Mouse (Mus musculus) embryo, embryonic 11.5 days (tissue): ENCODE results near the gene Lgmn.

ENCODE experiments used
- DNase-seq: peaks from one replicate; pipeline ENCODE4 v3.0.0-alpha.2; 2012; ENCODE audit warnings: low read depth, low spot score

The Lgmn gene

DNA sequence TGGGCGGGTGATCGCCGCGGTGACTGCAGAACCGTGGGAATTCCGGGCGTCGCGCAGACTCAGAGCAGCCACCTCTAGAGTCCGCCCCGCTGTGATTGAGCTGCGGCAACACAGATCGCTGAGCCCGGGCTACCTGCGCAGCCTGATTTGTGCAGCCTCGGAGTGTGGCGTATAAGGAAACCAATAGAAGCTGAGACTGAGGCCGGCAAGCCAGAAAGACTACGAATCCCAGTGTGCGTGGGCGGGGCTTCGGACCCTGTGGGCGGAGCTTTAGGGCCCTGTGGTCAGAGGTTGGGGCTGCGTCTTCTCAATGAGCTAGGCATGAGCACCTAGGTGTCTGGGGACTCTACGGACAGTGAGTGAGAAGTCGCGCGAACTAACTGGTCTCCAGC is at the start of gene Lgmn:
Gene Lgmn (minus strand): TSS at position 182 of the 392 bp plus-strand sequence.
- DNase-seq: peak; percentile 93

DNA sequence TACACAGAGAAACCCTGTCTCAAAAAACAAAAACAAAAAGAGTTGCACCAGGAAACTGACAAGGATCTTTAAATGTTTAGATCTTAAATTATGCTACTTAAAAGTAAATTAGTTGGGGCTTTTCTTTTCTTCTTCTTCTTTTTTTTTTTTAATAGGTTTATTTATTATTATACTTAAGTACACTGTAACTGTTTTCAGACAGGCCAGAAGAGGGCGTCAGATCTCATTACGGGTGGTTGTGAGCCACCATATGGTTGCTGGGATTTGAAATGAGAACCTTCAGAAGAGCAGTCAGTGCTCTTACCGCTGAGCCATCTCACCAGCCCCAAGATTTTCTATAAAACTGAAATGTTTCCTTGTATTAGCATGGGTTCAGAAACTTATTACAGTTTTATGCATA is 45.3 kb upstream of the Lgmn start:
- no peak for DNase-seq

DNA sequence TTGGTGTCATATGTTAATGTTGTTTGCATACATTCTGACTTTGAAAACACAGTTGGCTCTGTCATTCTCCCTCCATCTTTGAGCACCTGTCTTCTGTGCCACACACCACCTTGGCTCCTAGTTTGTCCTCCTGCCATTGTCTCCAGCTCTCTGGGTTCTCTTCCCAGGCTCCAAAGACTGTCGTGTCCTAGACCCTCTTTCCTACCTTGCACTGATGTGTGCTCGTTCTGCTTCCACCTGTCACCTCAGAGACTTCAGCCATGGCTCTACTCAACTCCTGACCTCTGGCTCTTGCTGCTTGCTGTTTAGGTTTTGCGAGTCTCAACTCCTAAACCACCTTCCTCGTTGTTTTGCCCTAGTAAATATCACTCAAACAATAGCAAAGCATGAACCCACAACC is 40.9 kb upstream of the Lgmn start:
- DNase-seq: no peak

DNA sequence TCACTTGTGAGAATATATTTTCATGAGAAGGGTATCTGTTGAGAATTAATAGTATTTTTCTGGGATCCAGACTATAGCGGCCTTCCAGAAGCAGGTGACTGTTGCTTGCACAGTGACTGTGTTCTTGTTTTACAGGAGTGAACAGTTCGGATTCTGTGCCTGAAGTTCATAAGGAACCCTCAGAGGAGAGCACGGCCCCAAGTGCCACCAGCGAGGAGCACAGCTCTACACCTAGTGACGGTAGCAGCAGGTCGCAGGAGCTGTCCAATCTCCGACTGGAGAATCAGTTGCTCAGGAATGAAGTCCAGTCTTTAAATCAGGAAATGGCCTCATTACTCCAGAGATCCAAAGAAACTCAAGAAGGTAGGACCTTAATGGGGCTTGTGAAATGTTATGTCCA is 34.8 kb upstream of the Lgmn start:
- DNase-seq: no peak

DNA sequence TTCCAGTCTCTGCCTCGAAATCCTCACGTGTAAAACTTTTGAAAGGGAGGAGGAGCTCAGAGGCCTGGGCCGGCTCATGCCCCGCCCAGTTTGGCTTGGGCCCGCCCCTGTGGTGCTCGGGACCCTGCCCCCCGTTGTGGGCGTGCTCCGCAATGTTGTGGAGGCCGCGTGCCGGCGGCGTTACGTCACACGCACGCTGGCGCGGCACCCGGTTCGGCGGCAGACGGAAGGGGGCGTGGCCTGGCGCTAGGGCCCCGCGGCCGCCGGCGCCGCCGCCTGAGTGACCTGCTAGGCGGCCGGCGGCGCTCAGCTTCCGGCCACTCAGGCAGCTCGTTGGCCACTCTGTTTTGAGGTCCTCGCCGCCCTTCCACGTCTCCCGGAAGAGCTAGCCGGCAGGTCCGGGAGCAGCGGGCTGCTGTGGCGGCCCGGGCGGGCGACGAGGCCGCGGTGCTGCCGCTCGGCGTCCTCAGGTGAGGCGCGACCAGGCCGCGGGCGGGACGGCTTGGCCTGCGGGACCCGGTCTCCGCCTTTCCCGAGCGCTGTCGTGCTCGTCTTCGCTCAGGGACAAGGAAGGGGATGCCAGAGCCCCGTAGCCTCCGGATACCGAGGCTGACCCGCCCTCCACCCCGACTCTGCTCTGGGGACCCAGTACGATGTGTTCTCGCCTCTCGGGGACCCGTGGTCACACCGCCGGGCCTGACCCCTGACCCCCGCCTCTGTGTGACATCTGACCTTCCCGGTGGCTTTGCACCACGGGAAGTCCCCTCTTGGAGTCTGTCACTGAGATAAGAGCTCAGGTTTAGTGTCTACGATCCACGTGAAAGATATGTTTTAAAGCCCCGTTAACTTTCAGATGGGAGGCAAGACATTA is 29.5 kb upstream of the Lgmn start, which contains the start of gene Golga5:
Gene Golga5 (plus strand): TSS at position 242 of the 871 bp plus-strand sequence.
- DNase-seq: peak; percentile 94

DNA sequence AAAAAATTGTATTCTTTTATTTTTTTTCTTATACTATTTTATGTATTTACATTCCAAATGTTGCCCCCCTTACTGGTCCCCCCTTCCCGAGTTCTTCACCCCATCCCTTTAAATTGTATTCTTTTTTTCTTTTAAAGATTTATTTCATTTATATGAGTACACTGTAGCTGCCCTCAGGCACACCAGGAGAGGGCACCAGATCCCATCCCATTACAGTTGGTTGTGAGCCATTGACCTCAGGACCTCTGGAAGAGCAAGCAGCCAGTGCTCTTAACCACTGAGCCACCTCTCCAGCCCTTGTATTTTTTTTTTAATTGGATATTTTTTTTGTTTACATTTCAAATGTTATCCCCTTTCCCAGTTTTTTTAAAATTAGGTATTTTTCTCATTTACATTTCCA is 28.5 kb upstream of the Lgmn start:
- no peak for DNase-seq

DNA sequence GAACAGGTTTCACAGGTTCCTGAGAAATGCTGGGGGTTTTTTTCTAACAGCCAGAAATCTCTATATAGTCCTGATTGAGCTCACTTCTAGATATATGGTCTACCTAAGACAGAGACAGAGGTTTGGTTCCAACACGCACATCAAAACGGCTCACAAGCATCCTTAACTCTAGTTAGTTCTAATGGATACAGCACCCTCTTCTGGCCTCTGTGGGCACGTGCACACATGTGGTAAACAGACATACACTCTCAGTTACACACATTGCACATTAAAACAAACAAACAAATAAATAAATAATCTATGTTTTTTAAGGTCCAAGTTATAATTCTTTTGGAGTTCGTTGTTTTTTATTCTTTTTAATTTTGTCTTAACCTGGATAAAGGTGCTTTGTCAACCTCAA is 25.0 kb upstream of the Lgmn start:
- DNase-seq: no peak

DNA sequence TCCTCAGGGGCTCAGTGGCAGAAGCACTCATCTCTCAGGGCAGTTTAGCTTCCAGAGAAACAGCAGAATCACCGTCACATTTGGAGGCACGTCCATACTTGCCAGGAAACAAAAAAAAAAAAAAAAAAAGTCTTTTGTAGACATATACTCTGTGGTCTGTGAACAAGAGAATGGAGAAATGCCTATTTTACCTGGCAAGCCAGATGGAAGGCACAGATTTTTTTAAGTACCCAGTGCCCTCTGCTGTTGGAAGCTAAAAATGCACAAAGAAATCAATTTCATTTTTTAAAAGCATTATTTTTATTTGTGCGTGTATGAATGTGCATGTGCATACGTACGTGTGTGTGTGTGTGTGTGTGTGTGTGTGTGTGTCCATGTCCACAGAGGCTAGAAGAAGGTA is 21.6 kb upstream of the Lgmn start:
- no peak for DNase-seq

DNA sequence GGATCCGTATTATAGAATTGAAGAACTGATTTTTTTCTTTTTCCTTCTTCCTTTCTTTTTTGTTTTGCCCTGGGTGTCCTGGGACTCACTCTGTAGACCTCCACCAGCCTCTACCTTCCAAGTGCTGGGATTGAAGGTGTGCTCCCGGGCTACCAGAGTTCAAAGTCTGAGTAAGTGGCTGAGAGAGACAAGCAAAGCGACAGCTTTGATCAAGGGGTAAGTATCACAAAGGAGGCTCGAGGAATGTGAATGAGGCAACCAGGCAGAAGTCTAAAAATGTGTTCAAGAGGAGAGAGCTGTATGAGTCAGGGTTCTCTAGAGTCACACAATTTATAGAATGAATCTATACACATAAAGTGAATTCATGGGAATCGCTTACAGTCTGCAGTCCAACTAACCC is 20.4 kb upstream of the Lgmn start:
- no peak for DNase-seq

DNA sequence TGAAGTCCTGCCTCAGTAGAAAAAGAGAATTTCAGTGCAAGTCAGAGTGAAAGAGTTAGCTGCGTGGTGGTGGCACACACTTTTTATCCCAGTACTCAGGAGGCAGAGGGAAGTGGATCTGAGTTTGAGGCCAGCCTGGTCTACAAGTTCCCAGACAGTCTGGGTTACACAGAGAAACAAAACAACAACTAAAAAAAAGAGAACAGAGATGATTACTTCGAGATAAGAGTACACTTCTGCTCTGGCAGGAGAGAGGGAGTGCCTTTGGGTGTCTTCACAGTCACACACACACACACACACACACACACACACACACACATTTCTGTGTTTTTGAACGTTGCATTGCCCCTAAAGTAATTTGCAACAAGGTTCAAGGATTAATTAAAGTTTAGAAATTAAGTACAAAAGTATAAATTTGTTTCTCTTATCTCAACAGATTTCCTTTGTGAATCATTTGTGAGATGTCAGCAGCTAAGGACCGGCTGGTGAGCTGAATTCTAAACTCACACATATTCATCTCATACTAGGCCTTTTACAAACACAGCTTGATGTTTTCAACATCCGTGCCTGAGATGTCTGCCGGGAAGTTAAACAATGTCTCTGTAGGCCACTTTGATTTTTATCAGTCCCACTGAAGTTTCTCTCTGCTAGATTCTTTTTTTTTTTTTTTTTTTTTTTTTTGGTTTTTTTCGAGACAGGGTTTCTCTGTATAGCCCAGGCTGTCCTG is 17.0 kb upstream of the Lgmn start:
- no peak for DNase-seq

DNA sequence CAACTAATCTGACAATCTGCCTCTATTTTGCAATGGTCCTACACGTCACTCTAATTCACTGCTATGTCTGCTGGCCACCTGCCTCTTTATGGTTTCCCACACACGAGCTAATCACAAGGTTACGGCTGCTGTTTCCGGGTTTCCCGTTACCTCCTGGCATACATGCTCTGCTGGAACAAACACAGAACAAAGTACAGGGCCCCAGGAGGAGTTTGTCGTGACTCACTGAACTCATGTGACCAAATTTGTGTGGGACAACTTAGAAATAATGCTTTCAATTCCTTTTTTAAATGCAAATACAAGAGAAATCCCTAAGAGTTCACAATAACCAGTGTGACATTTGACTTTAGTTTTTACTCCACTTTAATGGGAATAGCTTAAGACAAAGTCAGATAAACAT is 14.0 kb upstream of the Lgmn start:
- no peak for DNase-seq

DNA sequence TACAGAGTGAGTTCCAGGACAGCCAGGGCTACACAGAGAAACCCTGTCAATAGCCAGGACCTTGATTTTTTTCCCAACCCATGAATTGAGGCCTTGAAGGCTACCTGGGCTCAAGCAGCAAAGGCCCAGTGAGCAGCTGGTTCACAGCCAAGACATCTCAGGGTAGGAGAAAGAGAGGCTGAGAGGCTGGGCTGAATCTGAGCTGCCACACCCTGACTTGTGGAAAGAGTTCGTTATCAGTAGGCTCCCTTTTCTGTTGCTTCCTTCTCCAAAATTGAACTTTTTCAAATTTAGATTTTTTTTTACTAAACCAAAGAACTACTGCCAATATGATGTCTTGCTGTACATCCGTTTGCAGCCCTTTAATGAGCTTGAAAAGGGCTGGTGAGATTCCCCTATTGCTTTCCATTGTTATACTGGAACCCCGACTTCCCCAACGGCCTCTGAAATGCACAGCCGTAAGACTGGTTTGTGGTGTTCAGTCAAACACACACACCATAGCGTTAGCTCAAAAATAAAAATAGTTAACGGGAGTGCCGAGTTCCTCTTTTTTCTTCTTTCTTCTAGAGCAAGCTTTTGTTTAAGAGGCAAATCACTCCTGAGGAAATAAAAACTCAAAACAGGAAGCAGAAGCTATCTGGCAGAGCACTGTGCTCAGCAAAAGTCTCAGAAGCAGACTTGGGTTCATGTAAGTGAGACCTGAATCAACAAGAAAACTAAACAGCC is 11.7 kb upstream of the Lgmn start:
- no peak for DNase-seq

DNA sequence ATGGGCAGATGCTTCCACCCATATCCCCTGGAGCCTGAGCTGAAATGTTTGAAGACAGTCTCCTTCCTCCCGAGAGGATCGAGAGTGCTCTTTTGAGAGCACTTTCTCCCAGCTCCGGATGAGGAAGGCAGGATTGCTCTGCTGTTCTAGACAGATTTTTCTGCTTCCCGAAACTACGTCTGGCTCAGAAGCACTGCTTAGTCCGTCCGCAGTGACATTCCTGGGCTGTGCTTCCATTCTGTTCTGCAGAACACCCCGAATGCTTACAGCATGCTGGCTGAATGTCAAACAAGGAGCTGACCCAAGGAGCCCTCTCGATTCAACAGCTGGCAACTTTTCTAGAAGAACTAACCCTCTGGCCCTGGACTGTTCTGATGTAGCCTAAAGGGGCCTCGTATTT is 10.8 kb upstream of the Lgmn start:
- DNase-seq: no peak

DNA sequence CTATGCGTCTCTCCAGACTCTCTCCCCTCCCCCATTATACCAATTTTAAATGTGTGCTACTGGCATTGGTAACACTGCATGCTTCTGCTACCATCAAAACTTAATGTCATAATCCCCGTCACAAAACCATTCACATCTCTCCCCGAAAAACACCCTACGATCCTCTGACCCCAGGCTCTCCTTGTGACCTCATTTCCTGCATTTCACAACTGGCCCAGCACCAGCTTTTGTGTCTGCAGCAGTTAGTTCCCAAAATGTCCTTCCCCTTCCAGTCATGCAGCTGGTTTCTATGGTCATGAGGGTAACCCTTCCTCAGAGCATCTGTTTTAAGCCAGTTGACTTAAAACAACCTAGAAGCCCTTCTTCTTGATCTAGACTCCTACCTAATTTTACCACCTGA is 5.8 kb upstream of the Lgmn start:
- DNase-seq: no peak

DNA sequence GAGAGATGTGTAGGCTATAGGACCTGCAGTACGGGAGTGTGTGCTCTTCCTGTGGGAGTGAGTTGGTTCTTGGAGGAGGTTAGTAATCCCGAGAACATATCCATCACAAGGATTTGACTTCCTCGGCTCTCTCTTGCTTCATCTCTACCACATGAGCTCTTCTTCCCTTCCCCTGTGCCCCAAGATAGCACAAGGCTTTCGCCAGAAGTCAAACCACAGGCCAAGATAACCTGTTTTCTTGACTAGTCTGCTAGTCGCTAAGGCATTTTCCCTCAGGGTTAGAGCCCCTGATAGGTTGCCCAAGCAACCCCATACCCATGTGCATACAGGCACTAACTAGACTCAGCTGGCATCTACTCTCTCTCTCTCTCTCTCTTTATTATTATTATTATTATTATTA is 4.1 kb upstream of the Lgmn start:
- DNase-seq: no peak

DNA sequence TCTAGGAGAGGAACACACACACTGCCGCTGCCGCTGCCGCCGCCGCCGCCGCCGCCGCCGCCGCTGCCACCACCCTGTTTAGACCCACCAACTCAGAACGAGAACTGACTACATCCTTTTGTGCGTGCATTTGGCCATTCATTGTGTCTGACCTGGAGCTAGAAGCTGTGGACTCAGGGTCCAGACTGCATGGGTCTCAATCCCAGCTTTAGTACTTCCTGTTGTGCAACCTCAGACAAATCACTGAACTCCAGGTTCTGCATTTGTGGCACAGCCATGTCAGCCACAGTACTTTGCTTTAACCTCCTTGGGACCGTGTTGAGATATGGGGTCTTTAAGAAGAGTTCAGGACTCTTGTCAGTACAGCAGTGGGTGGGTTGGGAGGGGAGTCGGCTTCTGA is 3.0 kb upstream of the Lgmn start:
- no peak for DNase-seq

DNA sequence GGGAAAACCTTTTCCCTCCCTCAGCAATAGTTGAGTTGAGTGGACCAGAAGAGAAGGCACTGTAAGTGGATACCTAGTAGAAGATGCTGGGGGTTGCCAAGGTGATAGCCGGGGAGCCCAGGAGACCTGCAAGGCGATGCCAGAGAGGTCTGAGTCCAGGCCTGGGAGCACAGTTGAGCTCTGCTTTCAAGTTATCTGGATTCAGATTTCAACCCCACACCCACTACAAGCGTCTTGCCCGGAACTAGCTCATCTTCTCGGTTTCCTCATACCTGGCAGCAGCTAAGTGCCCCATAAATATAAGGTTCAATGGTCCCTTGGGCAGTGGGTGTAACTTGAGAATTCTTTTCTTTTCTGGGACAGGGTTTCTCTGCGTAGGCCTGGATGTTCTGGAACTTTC is 1.5 kb upstream of the Lgmn start:
- DNase-seq: no peak

DNA sequence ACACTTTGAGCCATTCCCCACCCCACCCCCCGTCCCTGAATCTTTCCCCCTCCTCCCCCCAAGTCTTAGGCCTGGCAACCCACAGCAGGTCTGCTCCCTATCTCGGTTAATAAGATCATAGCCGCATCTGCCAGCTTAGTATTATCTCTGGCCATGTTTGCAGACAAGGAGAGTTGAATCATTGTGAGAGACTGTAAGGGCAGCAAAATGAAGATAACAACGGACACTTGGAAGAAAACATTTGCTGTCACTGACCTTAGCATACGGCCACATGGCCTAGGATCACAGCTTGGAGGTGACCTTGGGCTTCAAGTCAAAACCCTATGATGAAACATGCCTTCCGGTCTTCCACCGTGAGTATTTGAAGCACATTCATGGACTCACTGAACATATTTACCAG is 938 bp upstream of the Lgmn start:
- DNase-seq: no peak

DNA sequence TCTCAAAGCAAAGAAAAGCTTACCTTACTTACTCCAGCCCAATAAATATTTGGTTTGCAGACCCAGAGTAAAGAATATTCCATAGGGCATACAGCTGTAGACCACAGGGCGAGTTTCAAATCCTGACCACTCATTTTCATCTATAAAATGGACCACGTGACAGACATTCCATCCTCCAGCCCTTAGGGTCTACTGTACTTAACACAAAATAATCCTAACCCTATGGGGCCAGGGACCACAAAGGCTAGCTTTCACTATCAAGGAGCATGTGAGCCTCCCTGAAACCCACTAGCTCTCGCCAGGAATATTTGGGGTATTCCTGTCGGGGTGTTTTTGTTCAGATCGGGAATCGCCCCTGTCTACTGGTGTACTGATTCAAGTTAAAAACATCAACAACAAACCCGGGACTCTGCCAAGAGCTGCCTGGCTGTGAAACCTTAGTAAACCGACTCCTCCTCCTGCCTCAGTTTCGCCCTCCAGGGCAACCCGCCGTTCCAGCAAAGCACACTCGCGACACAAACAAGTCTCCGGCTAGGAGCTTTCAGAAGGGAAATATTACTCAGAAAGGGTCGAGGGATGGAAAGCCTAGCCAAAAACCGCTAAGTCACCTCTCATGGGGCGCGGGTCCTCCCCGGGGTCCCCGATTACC is 506 bp downstream of the Lgmn start:
- no peak for DNase-seq

DNA sequence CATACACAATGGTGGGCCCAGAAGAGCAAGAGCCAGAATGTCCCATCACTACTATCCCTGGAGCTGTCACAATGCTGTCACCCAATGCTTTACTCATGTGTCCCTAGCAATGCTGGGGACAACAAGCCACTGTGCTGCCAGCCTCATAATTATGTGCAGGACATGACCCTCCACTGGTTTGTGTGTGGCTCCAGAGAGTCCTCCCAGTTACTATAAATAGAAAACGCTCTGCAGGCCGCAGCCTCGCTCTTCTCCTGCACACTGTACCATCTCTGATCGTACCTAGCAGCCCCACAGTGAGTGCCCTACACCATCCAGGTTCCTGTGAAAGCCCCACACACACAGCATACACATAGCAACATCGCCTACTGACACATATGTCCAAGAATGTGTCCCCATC is 1.7 kb downstream of the Lgmn start:
- DNase-seq: no peak

DNA sequence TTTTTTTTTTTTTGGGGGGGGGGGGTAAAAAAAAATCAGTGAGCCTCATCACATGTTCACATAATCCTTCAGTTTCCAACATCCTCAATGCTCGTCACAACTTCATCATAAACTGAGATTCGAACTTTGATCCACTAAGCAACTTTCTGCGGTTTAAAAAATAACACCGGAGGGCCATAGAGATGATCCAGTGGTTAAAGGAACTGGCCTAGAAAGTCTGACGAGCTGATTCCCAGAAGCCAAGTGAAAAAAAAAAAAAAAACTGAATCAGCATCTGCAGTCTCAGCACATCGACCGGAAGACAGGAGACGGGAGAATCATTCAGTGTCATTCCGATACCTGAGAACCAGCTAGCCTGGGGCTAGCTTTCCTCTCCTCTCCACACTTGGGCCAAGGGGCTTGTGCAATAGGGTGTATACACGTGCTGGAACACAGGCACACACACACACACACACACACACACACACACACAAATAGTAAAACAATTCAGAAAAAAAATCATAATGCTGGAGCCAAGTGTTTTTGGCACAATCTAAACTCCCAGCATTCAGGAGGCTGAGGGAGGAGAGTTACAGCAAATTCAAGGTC is 2.6 kb downstream of the Lgmn start:
- DNase-seq: no peak

DNA sequence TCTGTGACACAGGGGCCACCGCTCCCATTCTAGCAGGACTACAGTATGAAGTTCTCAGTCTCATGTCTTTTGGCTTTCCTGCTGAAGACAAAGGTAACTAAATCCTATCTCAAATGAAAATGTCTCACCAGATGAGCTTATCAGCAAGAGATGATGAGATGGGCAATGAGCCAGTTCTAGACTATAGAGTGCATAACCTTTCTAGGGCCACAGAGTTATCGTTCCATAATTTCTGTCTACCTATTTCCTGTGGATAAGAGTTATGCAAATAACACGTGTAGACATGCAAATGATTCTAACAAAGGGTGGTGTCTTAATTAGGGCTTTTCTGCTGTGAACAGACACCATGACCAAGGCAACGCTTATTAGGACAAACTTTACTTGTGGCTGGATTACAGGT is 5.5 kb downstream of the Lgmn start:
- no peak for DNase-seq
